ENCODE assay signal across 8 mouse cellular contexts in the genomic region with DNA sequence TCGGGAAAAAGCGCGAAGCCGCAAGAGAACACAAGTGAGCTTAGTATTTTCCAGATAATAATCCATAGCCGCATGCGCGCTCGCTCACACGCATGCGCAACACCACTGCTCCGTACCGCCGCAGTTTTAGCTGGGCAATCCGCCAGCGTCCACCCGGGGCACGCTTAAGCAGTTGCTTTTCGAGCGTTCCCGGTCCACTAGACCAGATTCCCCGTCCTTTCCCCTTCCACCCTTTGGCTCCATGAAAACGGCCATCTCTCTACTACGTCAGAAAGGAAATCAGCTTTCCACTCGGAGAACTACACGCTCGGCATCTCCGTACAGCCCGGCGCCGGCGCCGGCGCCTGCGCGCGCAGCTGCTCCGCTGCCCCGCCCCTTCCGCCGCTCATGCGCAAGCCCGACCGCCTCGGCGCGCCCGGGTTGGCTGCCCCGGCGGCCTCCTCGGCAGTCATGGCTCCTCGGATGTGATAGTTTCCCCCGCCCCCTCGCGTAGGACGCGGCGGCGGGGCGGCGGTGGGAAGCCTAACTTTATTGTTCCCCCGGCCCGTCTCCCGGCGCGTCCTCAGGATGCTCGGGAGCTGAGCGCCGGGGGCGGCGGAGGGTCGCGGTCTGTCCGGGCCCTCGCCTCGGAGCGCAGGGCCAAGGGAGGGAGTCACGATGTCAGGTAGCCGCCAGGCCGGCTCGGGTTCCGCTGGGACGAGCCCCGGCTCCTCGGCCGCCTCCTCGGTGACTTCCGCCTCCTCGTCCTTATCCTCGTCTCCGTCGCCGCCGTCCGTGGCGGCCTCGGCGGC. TPM values are rescaled to one million over a fixed set of nuclear protein-coding genes. Genes with fewer than 3 reads are reported as not detected.
DNase-seq lines count a peak whose midpoint lies in the region; ATAC-seq and TF ChIP-seq lines count a peak whose summit lies in the region.
"Not testable (repeated sequence)": the region's sequence is repeated elsewhere in the genome, so short reads cannot be mapped to it uniquely, and the experiment has no call there.

A gene (plus strand): TSS at position 540 of the 791 bp plus-strand sequence.

- not testable (repeated sequence) for H3K9me3 ChIP-seq in forebrain, embryonic 10.5 days; heart, embryonic 15.5 days (replicated peaks); liver, embryonic 14.5 days (ENCODE audit: control insufficient read depth, low read length); neural tube, embryonic 11.5 days (ENCODE audit: control insufficient read depth, low read length); stomach, postnatal 0 days (ENCODE audit: control insufficient read depth, low read length)

- H3K4me2 ChIP-seq in heart, embryonic 15.5 days = peak within 1 kb of the TSS; percentile 77
- peak within 1 kb of the TSS; percentile 87 for H3K4me2 ChIP-seq in liver, embryonic 14.5 days (ENCODE audit: low read depth)
- peak within 1 kb of the TSS; percentile 68 for H3K4me2 ChIP-seq in neural tube, embryonic 11.5 days (ENCODE audit: low read depth)
- H3K4me2 ChIP-seq in stomach, postnatal 0 days (replicated peaks; ENCODE audit: low read depth) = peak within 1 kb of the TSS; percentile 58

- peak; percentile 89 for DNase-seq in c-Kit-negative CD71-positive TER-119-positive erythroid progenitor cells, embryonic 14.5 days (ENCODE audit: low read depth, low spot score)
- DNase-seq in forebrain, embryonic 10.5 days (ENCODE audit: extremely low spot score, low spot score) = peak; percentile 89
- DNase-seq in kidney, postnatal 25 days = peak; percentile 92 to 96
- DNase-seq in liver, embryonic 14.5 days (ENCODE audit: low read depth in 3 of 3, low spot score in 3 of 3) = peak; percentile 81 to 87 (median 82)
- DNase-seq in neural tube, embryonic 11.5 days (ENCODE audit: low spot score) = peak; percentile 96
- peak; percentile 93 for DNase-seq in stomach, postnatal 0 days (ENCODE audit: low spot score)

- WGBS in forebrain, embryonic 10.5 days = under 1% methylated on average over 85 of the region's 97 CpGs
- WGBS in heart, embryonic 15.5 days = under 1% methylated on average over 69 of the region's 97 CpGs
- under 1% methylated on average over 74 of the region's 97 CpGs for WGBS in liver, embryonic 14.5 days (ENCODE audit: insufficient replicate concordance)
- under 1% methylated on average over 76 of the region's 97 CpGs for WGBS in neural tube, embryonic 11.5 days
- under 1% methylated on average over 61 of the region's 97 CpGs for whole genome bisulfite sequencing in stomach, postnatal 0 days

- H3K27ac ChIP-seq in forebrain, embryonic 10.5 days = peak within 1 kb of the TSS; percentile 93
- peak within 1 kb of the TSS; percentile 98 for H3K27ac ChIP-seq in heart, embryonic 15.5 days
- peak within 1 kb of the TSS; percentile 83 for H3K27ac ChIP-seq in liver, embryonic 14.5 days
- peak within 1 kb of the TSS; percentile 86 for H3K27ac ChIP-seq in neural tube, embryonic 11.5 days (ENCODE audit: low read depth, low read length)
- peak within 1 kb of the TSS; percentile 98 for H3K27ac ChIP-seq in stomach, postnatal 0 days (replicated peaks)

- not testable (repeated sequence) for TF ChIP-seq EP300 in liver, embryonic 14.5 days (IDR thresholded peaks at IDR 0.05; ENCODE audit: low read depth); stomach, postnatal 0 days (optimal IDR thresholded peaks at IDR 0.05)

- TF ChIP-seq CTCF in liver, embryonic 14.5 days (IDR thresholded peaks at IDR 0.05; ENCODE audit: low read depth) = 0 out of 2 replicates have a peak, but pooled peaks have one; percentile 16
- TF ChIP-seq CTCF in stomach, postnatal 0 days (IDR thresholded peaks at IDR 0.05; ENCODE audit: low read depth) = not testable (repeated sequence)

- H3K4me1 ChIP-seq in forebrain, embryonic 10.5 days = peaks cover 21% of the 10 kb centered on the region
- peaks cover 22% of the 10 kb centered on the region for H3K4me1 ChIP-seq in heart, embryonic 15.5 days (replicated peaks)
- H3K4me1 ChIP-seq in liver, embryonic 14.5 days (replicated peaks; ENCODE audit: control insufficient read depth in 2 of 2, insufficient read depth in 2 of 2, low read length in 1 of 2) = peaks cover 20 to 35% of the 10 kb centered on the region in 2 experiments
- peaks cover 10% of the 10 kb centered on the region; the same call in 1 of the 2 replicates for H3K4me1 ChIP-seq in neural tube, embryonic 11.5 days (ENCODE audit: control insufficient read depth, insufficient read depth, low read length)
- H3K4me1 ChIP-seq in stomach, postnatal 0 days (replicated peaks; ENCODE audit: control insufficient read depth, insufficient read depth) = not testable (repeated sequence)

- peak; percentile 92 for ATAC-seq in CD4-positive, CD25-positive, alpha-beta regulatory T cell, adult 4 months
- ATAC-seq in heart, embryonic 15.5 days (replicated peaks; ENCODE audit: insufficient number of reproducible peaks, insufficient read depth, low FRiP score, low read depth) = peak; percentile 97
- peak; percentile 90 for ATAC-seq in liver, embryonic 14.5 days (ENCODE audit: insufficient read depth)
- peak; percentile 96 for ATAC-seq in neural tube, embryonic 11.5 days (ENCODE audit: insufficient read depth, low FRiP score, low TSS enrichment)
- peak; percentile 98 for ATAC-seq in stomach, postnatal 0 days (ENCODE audit: low FRiP score, low TSS enrichment)

- H3K4me3 ChIP-seq in forebrain, embryonic 10.5 days = peak within 1 kb of the TSS; percentile 81
- H3K4me3 ChIP-seq in heart, embryonic 15.5 days = peak within 1 kb of the TSS; percentile 79
- H3K4me3 ChIP-seq in liver, embryonic 14.5 days (ENCODE audit: insufficient read depth in 1 of 2, low read depth in 2 of 2, low read length in 2 of 2) = peak within 1 kb of the TSS; percentile 65 to 98
- peak within 1 kb of the TSS; percentile 50 for H3K4me3 ChIP-seq in neural tube, embryonic 11.5 days (ENCODE audit: low read depth, low read length)
- peak within 1 kb of the TSS; percentile 70 for H3K4me3 ChIP-seq in stomach, postnatal 0 days (ENCODE audit: low read depth, low read length)

- not testable (repeated sequence) for H3K36me3 ChIP-seq in forebrain, embryonic 10.5 days (replicated peaks); heart, embryonic 15.5 days; liver, embryonic 14.5 days (replicated peaks; ENCODE audit: control insufficient read depth, insufficient read depth, low read depth); neural tube, embryonic 11.5 days (ENCODE audit: control insufficient read depth, insufficient read depth, low read length); stomach, postnatal 0 days (ENCODE audit: control insufficient read depth, insufficient read depth, low read length)

- not testable (repeated sequence) for H3K27me3 ChIP-seq in forebrain, embryonic 10.5 days (ENCODE audit: poor library complexity, severe bottlenecking); heart, embryonic 15.5 days; liver, embryonic 14.5 days (ENCODE audit: control insufficient read depth, insufficient read depth, low read length); neural tube, embryonic 11.5 days (ENCODE audit: control insufficient read depth, insufficient read depth, low read length); stomach, postnatal 0 days (ENCODE audit: control insufficient read depth, insufficient read depth, low read length)

- H3K9ac ChIP-seq in heart, embryonic 15.5 days = peak within 1 kb of the TSS; percentile 68
- peak within 1 kb of the TSS; percentile 78 for H3K9ac ChIP-seq in liver, embryonic 14.5 days (replicated peaks)
- peak within 1 kb of the TSS; percentile 72 for H3K9ac ChIP-seq in neural tube, embryonic 11.5 days (ENCODE audit: low read length)
- peak within 1 kb of the TSS; percentile 75 for H3K9ac ChIP-seq in stomach, postnatal 0 days (ENCODE audit: low read length)

RNA-seq across cellular contexts. Expression of the gene that starts here (rescaled TPM):
- polyA plus RNA-seq in CD4-positive, CD25-positive, alpha-beta regulatory T cell, adult 4 months (2017; shearing (Covaris generic)) = 10 to 100 TPM; 16.2 to 18.0 TPM
- polyA plus RNA-seq in forebrain, embryonic 10.5 days (2016; fragmentation: Nextera tagmentation; extraction: Ambion mirVana) = 17.2 and 21.5 TPM in 2 replicates
- polyA plus RNA-seq in heart, embryonic 15.5 days (2015; fragmentation: Nextera tagmentation; extraction: Ambion mirVana) = 60.4 and 78.2 TPM in 2 replicates
- polyA plus RNA-seq in liver, embryonic 14.5 days (2012; rRNA removed) = 30.5 and 54.3 TPM in 2 replicates
- 37.4 and 66.4 TPM in 2 replicates for polyA plus RNA-seq in liver, embryonic 14.5 days (2014; fragmentation: Nextera tagmentation; extraction: Ambion mirVana)
- polyA plus RNA-seq in neural tube, embryonic 11.5 days (2014; fragmentation: Nextera tagmentation; extraction: Ambion mirVana) = 147 and 148 TPM in 2 replicates
- polyA plus RNA-seq in stomach, postnatal 0 days (2015; fragmentation: Nextera tagmentation; extraction: Ambion mirVana) = 44.4 and 51.1 TPM in 2 replicates

Comparison
In these comparisons a context has a peak if more than half of its experiments do, and no peak if none do; other contexts are left out.
1. Peak in every context shown above with its lines: DNase-seq, ATAC-seq, H3K4me3 ChIP-seq and H3K27ac ChIP-seq.